Mouse (Mus musculus): ENCODE measurements at regions not wholly inside any gene's neighbourhood (a gene's known extent, or its start where the extent isn't known, plus 50 kb on each side); places are given as distances from the start of the nearest gene placed in this dataset.

DNA sequence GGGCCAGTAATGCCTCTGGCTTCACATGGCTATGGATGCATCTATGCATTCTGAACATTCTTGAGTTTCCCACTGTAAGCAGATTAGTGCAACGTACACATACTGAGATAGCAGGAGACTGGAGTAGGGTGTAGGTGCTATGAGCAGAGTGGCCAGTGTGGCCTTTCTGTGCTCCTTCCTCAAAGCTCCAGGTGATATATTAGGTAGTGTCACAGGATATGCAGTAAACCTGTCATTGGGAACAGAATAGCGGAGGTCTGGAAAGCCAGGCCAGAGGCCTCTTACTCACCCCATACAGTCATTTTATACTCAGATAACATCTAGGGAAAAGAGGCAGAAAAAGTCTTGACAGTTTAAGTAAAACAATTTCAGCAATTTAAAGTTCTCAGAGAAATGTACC is 424.1 kb upstream of the Nr2f1 start:
- no peak overlapping the region for H3K9ac ChIP-seq (replicated peaks; ENCODE audit: low read depth, low read length)
- no peak overlapping the region for H3K4me2 ChIP-seq (ENCODE audit: low read length)
- H3K4me3 ChIP-seq (replicated peaks; ENCODE audit: low read length): no peak overlapping the region
- no peaks in the 10 kb centered on the region for H3K4me1 ChIP-seq (replicated peaks; ENCODE audit: control insufficient read depth, insufficient read depth, low read length)
- H3K27me3 ChIP-seq (replicated peaks; ENCODE audit: control insufficient read depth, insufficient read depth, low read length): no peaks in the 10 kb centered on the region
- ATAC-seq: no peak
- 89% methylated on average over 2 of the region's 2 CpGs for WGBS
- H3K9me3 ChIP-seq (ENCODE audit: control insufficient read depth, low read length): no peaks in the 10 kb centered on the region
- no peaks in the 10 kb centered on the region for H3K36me3 ChIP-seq (ENCODE audit: control insufficient read depth, insufficient read depth)
- no peak overlapping the region for H3K27ac ChIP-seq (ENCODE audit: low read length)

- no peaks in the 10 kb centered on the region for H3K27me3 ChIP-seq (replicated peaks; ENCODE audit: control insufficient read depth, insufficient read depth, low read length)
- WGBS: 60% methylated on average over 1 of the region's 1 CpGs
- no peak overlapping the region for H3K4me3 ChIP-seq (replicated peaks; ENCODE audit: low read length)
- H3K9me3 ChIP-seq (ENCODE audit: control insufficient read depth, low read length): no peaks in the 10 kb centered on the region
- H3K4me2 ChIP-seq (ENCODE audit: low read length): no peak overlapping the region
- no peak overlapping the region for H3K9ac ChIP-seq (replicated peaks; ENCODE audit: low read depth, low read length)
- H3K36me3 ChIP-seq (ENCODE audit: control insufficient read depth, insufficient read depth): no peaks in the 10 kb centered on the region
- peak; percentile 72 for ATAC-seq
- peaks cover 4% of the 10 kb centered on the region for H3K4me1 ChIP-seq (replicated peaks; ENCODE audit: control insufficient read depth, insufficient read depth, low read length)
- H3K27ac ChIP-seq (ENCODE audit: low read length): no peak overlapping the region
Observed at GRCm38 (mm10) chr13:78602861-78603211, 403.3 kb upstream of the Nr2f1 start.

GRCm38 (mm10) chr13:78602211-78602860 is 402.8 kb upstream of the Nr2f1 start:
- ATAC-seq: peak; percentile 88
- 26% methylated on average over 6 of the region's 6 CpGs for WGBS
- peak overlapping the region; percentile 57 for H3K27ac ChIP-seq (ENCODE audit: low read length)

GRCm38 (mm10) chr13:78580863-78581595 is 381.5 kb upstream of the Nr2f1 start:
- Histone ChIP-seq H3K4me1 (replicated peaks; ENCODE audit: control insufficient read depth, insufficient read depth, low read length) (peaks cover 17% of the 10 kb centered on the region), H3K4me3 (replicated peaks; ENCODE audit: low read length) (no peak overlapping the region), H3K9me3 (ENCODE audit: control insufficient read depth, low read length) (no peaks in the 10 kb centered on the region), H3K36me3 (ENCODE audit: control insufficient read depth, insufficient read depth) (no peaks in the 10 kb centered on the region), H3K27me3 (replicated peaks; ENCODE audit: control insufficient read depth, insufficient read depth, low read length) (no peaks in the 10 kb centered on the region), H3K4me2 (ENCODE audit: low read length) (no peak overlapping the region), H3K9ac (replicated peaks; ENCODE audit: low read depth, low read length) (no peak overlapping the region), H3K27ac (ENCODE audit: low read length) (peak overlapping the region; percentile 32; the same call in 1 of the 2 replicates)
- 6% methylated on average over 7 of the region's 7 CpGs for WGBS
- ATAC-seq: peak; percentile 88

More at GRCm38 (mm10) chr13:78602211-78602860, 402.8 kb upstream of the Nr2f1 start:
- Histone ChIP-seq H3K27me3 (replicated peaks; ENCODE audit: control insufficient read depth, insufficient read depth, low read length) (no peaks in the 10 kb centered on the region), H3K4me1 (replicated peaks; ENCODE audit: control insufficient read depth, insufficient read depth, low read length) (peaks cover 4% of the 10 kb centered on the region), H3K9me3 (ENCODE audit: control insufficient read depth, low read length) (no peaks in the 10 kb centered on the region), H3K9ac (replicated peaks; ENCODE audit: low read depth, low read length) (no peak overlapping the region), H3K4me2 (ENCODE audit: low read length) (no peak overlapping the region), H3K4me3 (replicated peaks; ENCODE audit: low read length) (no peak overlapping the region), H3K36me3 (ENCODE audit: control insufficient read depth, insufficient read depth) (no peaks in the 10 kb centered on the region)

- H3K4me2 ChIP-seq (ENCODE audit: low read length): no peak overlapping the region
- ATAC-seq: no peak
Observed at GRCm38 (mm10) chr13:78577497-78577896, 377.9 kb upstream of the Nr2f1 start.

DNA sequence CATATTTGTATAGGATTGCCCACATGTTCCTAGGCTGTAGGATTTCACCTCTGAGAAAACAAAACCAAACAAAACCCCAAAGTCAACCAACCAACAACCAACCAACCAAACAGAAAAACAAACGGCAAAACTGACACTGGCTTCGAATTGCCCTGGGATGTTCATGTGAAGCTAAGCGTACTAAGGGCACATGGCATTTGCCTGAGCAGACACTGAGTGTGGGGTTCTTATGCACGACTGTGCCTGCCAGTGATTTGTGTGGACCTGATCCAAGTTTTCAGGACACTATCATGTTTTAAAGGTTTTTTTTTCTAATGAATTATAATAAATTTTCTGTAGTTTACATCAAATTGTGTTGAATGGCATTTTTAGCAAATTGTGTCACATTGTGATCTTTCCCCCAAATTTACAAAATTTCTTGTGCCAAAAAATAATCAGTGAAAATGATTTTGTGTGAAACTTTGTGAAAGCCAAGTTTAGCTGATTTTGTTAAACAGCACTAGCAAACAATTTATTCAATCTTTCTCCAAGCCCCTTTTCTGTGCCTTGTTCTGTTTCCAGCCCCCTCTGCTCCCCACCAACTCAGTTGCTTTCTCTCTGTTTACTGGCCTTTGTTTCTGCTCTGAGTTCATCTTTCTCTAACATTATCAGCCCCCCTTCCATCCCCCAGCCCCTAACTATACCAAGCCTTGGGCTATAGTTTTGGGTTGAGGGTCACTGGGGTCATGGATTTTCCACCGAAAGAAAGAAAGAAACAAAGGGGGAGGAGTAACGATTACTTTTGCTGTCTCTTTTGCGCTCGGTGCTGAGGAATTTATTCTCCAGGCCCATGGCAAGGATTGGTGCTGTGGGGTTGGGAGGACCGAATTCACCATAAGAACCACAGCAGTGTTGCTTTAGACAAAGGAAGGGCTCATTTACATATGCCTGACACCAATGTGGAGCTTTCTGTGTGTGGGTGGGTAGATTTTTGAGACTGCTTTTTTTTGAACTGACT is 377.0 kb upstream of the Nr2f1 start:
- 20% methylated on average over 9 of the region's 9 CpGs for WGBS
- ATAC-seq: peak; percentile 45
- H3K4me2 ChIP-seq (ENCODE audit: low read length): peak overlapping the region; percentile 19; the same call in 1 of the 2 replicates
- no peaks in the 10 kb centered on the region for H3K36me3 ChIP-seq (ENCODE audit: control insufficient read depth, insufficient read depth)
- no peak overlapping the region for H3K4me3 ChIP-seq (replicated peaks; ENCODE audit: low read length)
- no peaks in the 10 kb centered on the region for H3K9me3 ChIP-seq (ENCODE audit: control insufficient read depth, low read length)
- H3K4me1 ChIP-seq (replicated peaks; ENCODE audit: control insufficient read depth, insufficient read depth, low read length): peaks cover 15% of the 10 kb centered on the region
- peak overlapping the region; percentile 60 for H3K27ac ChIP-seq (ENCODE audit: low read length)
- no peaks in the 10 kb centered on the region for H3K27me3 ChIP-seq (replicated peaks; ENCODE audit: control insufficient read depth, insufficient read depth, low read length)
- H3K9ac ChIP-seq (replicated peaks; ENCODE audit: low read depth, low read length): no peak overlapping the region

More at GRCm38 (mm10) chr13:78577497-78577896, 377.9 kb upstream of the Nr2f1 start:
- 83% methylated on average over 1 of the region's 1 CpGs for WGBS
- Histone ChIP-seq H3K9me3 (ENCODE audit: control insufficient read depth, low read length) (no peaks in the 10 kb centered on the region), H3K9ac (replicated peaks; ENCODE audit: low read depth, low read length) (no peak overlapping the region), H3K27ac (ENCODE audit: low read length) (no peak overlapping the region), H3K27me3 (replicated peaks; ENCODE audit: control insufficient read depth, insufficient read depth, low read length) (no peaks in the 10 kb centered on the region), H3K4me3 (replicated peaks; ENCODE audit: low read length) (no peak overlapping the region), H3K4me1 (replicated peaks; ENCODE audit: control insufficient read depth, insufficient read depth, low read length) (peaks cover 15% of the 10 kb centered on the region), H3K36me3 (ENCODE audit: control insufficient read depth, insufficient read depth) (no peaks in the 10 kb centered on the region)

DNA sequence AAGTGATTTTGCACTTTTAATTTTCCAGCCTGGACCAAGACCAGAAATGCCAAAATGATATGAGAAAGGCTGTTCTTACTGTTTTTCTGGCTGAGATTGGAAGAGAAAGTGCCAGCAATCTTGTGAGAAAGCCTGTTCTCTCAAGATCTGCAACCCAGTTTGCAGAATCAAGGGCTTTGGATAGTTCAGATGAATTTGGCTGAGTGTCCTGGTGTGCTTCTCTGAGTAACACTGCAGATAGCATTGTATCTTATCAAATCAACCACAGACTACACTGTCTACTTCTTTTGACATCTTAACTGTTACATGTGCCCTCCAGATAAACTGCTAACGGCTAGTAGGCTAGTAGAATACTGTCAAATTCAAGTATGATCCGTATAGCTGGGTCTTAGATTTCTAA is 371.5 kb upstream of the Nr2f1 start:
- no peak overlapping the region for H3K4me2 ChIP-seq (ENCODE audit: low read length)
- ATAC-seq: no peak
- no peaks in the 10 kb centered on the region for H3K27me3 ChIP-seq (replicated peaks; ENCODE audit: control insufficient read depth, insufficient read depth, low read length)
- peaks cover 5% of the 10 kb centered on the region; the same call in 1 of the 2 replicates for H3K4me1 ChIP-seq (replicated peaks; ENCODE audit: control insufficient read depth, insufficient read depth, low read length)
- no peak overlapping the region for H3K27ac ChIP-seq (ENCODE audit: low read length)
- H3K4me3 ChIP-seq (replicated peaks; ENCODE audit: low read length): no peak overlapping the region
- H3K36me3 ChIP-seq (ENCODE audit: control insufficient read depth, insufficient read depth): no peaks in the 10 kb centered on the region
- 68% methylated on average over 2 of the region's 2 CpGs for WGBS
- H3K9ac ChIP-seq (replicated peaks; ENCODE audit: low read depth, low read length): no peak overlapping the region
- no peaks in the 10 kb centered on the region for H3K9me3 ChIP-seq (ENCODE audit: control insufficient read depth, low read length)

DNA sequence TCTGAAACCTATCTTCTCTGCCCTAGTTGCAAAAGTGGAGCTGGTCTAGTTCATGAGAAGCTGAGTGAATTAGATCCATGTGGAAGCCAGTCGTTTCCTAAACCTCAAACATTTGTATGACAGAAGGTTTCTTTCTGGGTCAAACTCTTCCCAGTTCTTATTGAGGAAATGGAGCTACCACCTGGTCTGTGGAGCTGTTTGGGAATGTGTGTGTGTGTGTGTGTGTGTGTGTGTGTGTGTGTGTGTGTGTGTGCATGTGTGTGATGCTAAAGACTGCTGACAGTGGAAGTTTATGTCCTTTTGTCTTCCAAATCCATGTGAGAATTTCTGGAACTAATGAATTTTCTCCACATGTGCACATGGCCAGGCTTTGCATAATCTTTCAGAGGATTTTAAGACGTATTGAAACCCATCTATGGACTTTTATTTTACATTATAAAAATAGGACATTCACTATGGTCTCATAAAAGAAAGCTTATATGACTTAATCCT is 324.9 kb upstream of the Nr2f1 start:
- ATAC-seq: no peak
- Histone ChIP-seq H3K9me3 (ENCODE audit: control insufficient read depth, low read length) (no peaks in the 10 kb centered on the region), H3K36me3 (ENCODE audit: control insufficient read depth, insufficient read depth) (no peaks in the 10 kb centered on the region), H3K4me3 (replicated peaks; ENCODE audit: low read length) (no peak overlapping the region), H3K27me3 (replicated peaks; ENCODE audit: control insufficient read depth, insufficient read depth, low read length) (no peaks in the 10 kb centered on the region), H3K4me2 (ENCODE audit: low read length) (no peak overlapping the region), H3K4me1 (replicated peaks; ENCODE audit: control insufficient read depth, insufficient read depth, low read length) (no peaks in the 10 kb centered on the region), H3K9ac (replicated peaks; ENCODE audit: low read depth, low read length) (no peak overlapping the region), H3K27ac (ENCODE audit: low read length) (no peak overlapping the region)
- 71% methylated on average over 2 of the region's 2 CpGs for WGBS

DNA sequence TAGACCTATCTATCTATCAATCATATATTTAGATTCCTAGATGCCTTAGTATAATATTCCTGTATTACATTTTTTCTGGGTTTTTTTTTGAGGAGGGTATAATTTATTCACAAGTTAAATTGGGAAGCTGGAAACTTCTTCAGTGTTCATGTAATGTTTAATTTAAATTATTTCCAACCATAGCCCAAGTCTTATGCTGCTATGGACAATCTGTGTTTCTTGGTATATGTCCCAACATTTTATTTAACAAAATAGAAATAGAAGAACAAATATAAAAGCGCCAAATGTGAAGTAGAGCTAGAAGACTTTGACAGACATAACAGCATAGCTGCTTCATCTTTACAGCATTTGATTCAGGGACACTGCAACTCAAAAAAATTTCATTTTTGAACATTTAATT is 321.2 kb upstream of the Nr2f1 start:
- 93% methylated on average over 1 of the region's 1 CpGs for WGBS
- Histone ChIP-seq H3K27me3 (replicated peaks; ENCODE audit: control insufficient read depth, insufficient read depth, low read length) (no peaks in the 10 kb centered on the region), H3K9ac (replicated peaks; ENCODE audit: low read depth, low read length) (no peak overlapping the region), H3K4me3 (replicated peaks; ENCODE audit: low read length) (no peak overlapping the region), H3K36me3 (ENCODE audit: control insufficient read depth, insufficient read depth) (no peaks in the 10 kb centered on the region), H3K4me2 (ENCODE audit: low read length) (no peak overlapping the region), H3K9me3 (ENCODE audit: control insufficient read depth, low read length) (no peaks in the 10 kb centered on the region), H3K4me1 (replicated peaks; ENCODE audit: control insufficient read depth, insufficient read depth, low read length) (no peaks in the 10 kb centered on the region), H3K27ac (ENCODE audit: low read length) (no peak overlapping the region)
- no peak for ATAC-seq
